Comparison of ENCODE assay signal across 8 mouse cellular contexts in genomic region chr7:36707681-36708350, GRCm38 (mm10). TPM values are rescaled to one million over a fixed set of nuclear protein-coding genes. Genes with fewer than 3 reads are reported as not detected.
A peak's percentile ranks its signal among the peaks of the same experiment; 100 is the strongest.
DNase-seq lines count a peak whose midpoint lies in the region; ATAC-seq lines count a peak whose summit lies in the region.

No protein-coding gene starts in this region.

- no peaks in the 10 kb centered on the region for H3K36me3 ChIP-seq in kidney, embryonic 15.5 days
- H3K36me3 ChIP-seq in forebrain, embryonic 13.5 days (ENCODE audit: poor library complexity, severe bottlenecking): no peaks in the 10 kb centered on the region
- H3K36me3 ChIP-seq in liver, embryonic 13.5 days: no peaks in the 10 kb centered on the region
- H3K36me3 ChIP-seq in neural tube, embryonic 13.5 days: peaks cover under 1% of the 10 kb centered on the region; the same call in 1 of the 2 replicates

- WGBS in kidney, embryonic 15.5 days: 5% methylated on average over 17 of the region's 17 CpGs
- WGBS in forebrain, embryonic 13.5 days: 35% methylated on average over 17 of the region's 17 CpGs
- 26% methylated on average over 16 of the region's 17 CpGs for WGBS in liver, embryonic 13.5 days (ENCODE audit: insufficient replicate concordance)
- 7% methylated on average over 17 of the region's 17 CpGs for WGBS in neural tube, embryonic 13.5 days

- H3K4me2 ChIP-seq in kidney, embryonic 15.5 days: peak overlapping the region; percentile 54
- H3K4me2 ChIP-seq in forebrain, embryonic 13.5 days: peak overlapping the region; percentile 51
- peak overlapping the region; percentile 19; the same call in 1 of the 2 replicates for H3K4me2 ChIP-seq in liver, embryonic 13.5 days
- peak overlapping the region; percentile 66 for H3K4me2 ChIP-seq in neural tube, embryonic 13.5 days

- peak overlapping the region; percentile 27 for H3K4me3 ChIP-seq in kidney, embryonic 15.5 days (replicated peaks)
- H3K4me3 ChIP-seq in forebrain, embryonic 13.5 days: 0 out of 2 replicates have a peak overlapping the region, but pooled peaks have one; percentile 12
- H3K4me3 ChIP-seq in liver, embryonic 13.5 days (replicated peaks): no peak overlapping the region
- H3K4me3 ChIP-seq in neural tube, embryonic 13.5 days: peak overlapping the region; percentile 35

- H3K27ac ChIP-seq in kidney, embryonic 15.5 days: peak overlapping the region; percentile 56
- H3K27ac ChIP-seq in forebrain, embryonic 13.5 days: peak overlapping the region; percentile 75
- H3K27ac ChIP-seq in liver, embryonic 13.5 days: no peak overlapping the region
- peak overlapping the region; percentile 94 for H3K27ac ChIP-seq in neural tube, embryonic 13.5 days (replicated peaks)

- H3K9me3 ChIP-seq in kidney, embryonic 15.5 days (replicated peaks): no peaks in the 10 kb centered on the region
- no peaks in the 10 kb centered on the region for H3K9me3 ChIP-seq in forebrain, embryonic 13.5 days (replicated peaks)
- H3K9me3 ChIP-seq in liver, embryonic 13.5 days (replicated peaks): no peaks in the 10 kb centered on the region
- H3K9me3 ChIP-seq in neural tube, embryonic 13.5 days: no peaks in the 10 kb centered on the region

- ATAC-seq in kidney, embryonic 15.5 days (replicated peaks; ENCODE audit: low FRiP score): peak; percentile 53
- ATAC-seq in forebrain, embryonic 13.5 days: peak; percentile 60
- ATAC-seq in liver, embryonic 13.5 days (ENCODE audit: low read depth): no peak
- peak; percentile 70 for ATAC-seq in neural tube, embryonic 13.5 days (ENCODE audit: low read depth)

- H3K27me3 ChIP-seq in kidney, embryonic 15.5 days: peaks cover 16% of the 10 kb centered on the region
- H3K27me3 ChIP-seq in forebrain, embryonic 13.5 days: no peaks in the 10 kb centered on the region
- peaks cover 9% of the 10 kb centered on the region; the same call in 1 of the 2 replicates for H3K27me3 ChIP-seq in liver, embryonic 13.5 days
- H3K27me3 ChIP-seq in neural tube, embryonic 13.5 days: no peaks in the 10 kb centered on the region

- peaks cover 46% of the 10 kb centered on the region for H3K4me1 ChIP-seq in kidney, embryonic 15.5 days
- H3K4me1 ChIP-seq in forebrain, embryonic 13.5 days: peaks cover 64% of the 10 kb centered on the region
- H3K4me1 ChIP-seq in liver, embryonic 13.5 days (replicated peaks): no peaks in the 10 kb centered on the region
- peaks cover 86% of the 10 kb centered on the region for H3K4me1 ChIP-seq in neural tube, embryonic 13.5 days (replicated peaks)

- no peak for DNase-seq in kidney, adult 18-20 months
- DNase-seq in liver, embryonic 13.5 days: no peak
- no peak for DNase-seq in right cerebral cortex, postnatal 36 days (ENCODE audit: low spot score in 2 of 2)
- DNase-seq in urinary bladder, postnatal 25 days (ENCODE audit: low spot score): no peak
- no peak for DNase-seq in cerebellum, adult 9-10 months

- peak overlapping the region; percentile 21; the same call in 1 of the 2 replicates for H3K9ac ChIP-seq in kidney, embryonic 15.5 days
- peak overlapping the region; percentile 47 for H3K9ac ChIP-seq in forebrain, embryonic 13.5 days
- no peak overlapping the region for H3K9ac ChIP-seq in liver, embryonic 13.5 days
- H3K9ac ChIP-seq in neural tube, embryonic 13.5 days: peak overlapping the region; percentile 62

RNA-seq across cellular contexts. Expression of gene Tshz3, which starts 9.9 kb away (rescaled TPM):
- polyA plus RNA-seq in kidney, embryonic 15.5 days (2015; fragmentation: Nextera tagmentation; extraction: Ambion mirVana): 9.1 and 12.3 TPM in 2 replicates
- 11.3 TPM in 2 replicates for polyA plus RNA-seq in forebrain, embryonic 13.5 days (2015; fragmentation: Nextera tagmentation; extraction: Ambion mirVana)
- polyA plus RNA-seq in liver, embryonic 13.5 days (2015; fragmentation: Nextera tagmentation; extraction: Ambion mirVana): 0.73 and 0.97 TPM in 2 replicates
- polyA plus RNA-seq in neural tube, embryonic 13.5 days (2015; fragmentation: Nextera tagmentation; extraction: Ambion mirVana): 43.1 and 44.9 TPM in 2 replicates
